Mouse (Mus musculus) cerebellum, adult 11-12 months (tissue): ENCODE data around the gene Tomm22.
A peak's percentile ranks its signal among the peaks of the same experiment; 100 is the strongest.

Source experiments
- DNase-seq: peaks from one replicate; pipeline ENCODE4 v3.0.0; 2022

The Tomm22 gene

DNA sequence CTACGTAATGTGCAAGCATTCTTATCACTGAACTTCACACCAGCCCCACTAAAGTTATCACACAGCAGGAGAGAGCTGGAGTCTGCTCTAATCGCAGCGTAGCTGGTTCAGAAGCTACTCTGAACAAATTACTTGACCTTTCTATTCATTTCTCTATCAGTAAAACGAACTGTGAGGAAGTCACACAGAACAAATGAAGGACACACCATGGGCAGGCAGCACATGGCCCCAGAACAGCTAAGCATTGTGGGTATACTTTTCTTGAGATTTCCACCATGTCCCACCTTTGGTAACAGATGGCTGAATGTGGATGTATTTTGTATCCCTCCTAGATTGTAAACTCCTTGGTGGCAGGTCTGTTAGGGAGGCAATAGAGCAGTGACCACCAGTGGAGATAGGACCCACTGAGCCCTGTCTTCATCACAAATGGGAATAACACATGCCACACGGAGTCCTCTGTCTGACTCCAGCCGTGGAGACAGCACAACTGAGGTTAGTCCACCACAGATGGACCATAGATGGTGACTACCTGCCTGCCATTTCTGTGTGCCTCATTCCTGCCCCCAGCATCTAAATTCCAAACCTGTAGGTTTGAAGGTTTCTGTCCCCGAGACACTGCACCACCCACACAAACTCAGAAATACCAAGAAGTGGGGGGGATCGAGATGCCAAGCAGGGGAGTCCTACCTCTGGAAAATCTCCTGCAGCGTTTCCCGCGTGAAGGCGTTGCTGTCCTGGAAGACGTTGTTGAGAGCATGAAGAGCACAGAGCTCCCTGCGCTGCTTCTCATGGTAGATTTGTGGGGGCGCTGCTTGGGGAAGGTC is 15.6 kb downstream of the Tomm22 start:
- DNase-seq: peak; percentile 18

DNA sequence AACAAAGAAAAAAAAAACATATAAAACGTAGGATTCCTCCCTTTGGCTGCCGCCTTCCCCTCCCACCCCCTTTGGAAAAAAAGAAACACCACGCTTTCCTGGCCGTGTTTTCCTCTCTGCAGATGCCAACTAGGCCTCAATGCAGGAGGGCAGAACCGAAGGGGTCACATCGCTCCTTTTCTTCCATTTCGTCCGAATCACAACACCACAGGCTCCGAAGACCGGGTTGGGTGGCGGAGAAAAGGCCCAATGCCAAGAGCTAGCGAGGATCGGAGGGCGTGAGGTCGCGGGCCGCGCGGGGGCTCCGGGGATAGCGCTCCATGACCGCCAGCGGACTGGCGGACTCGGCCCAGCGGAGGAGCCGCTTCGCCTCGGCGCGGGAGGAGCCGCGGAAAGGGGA is 16.5 kb downstream of the Tomm22 start:
- DNase-seq: peak; percentile 80

DNA sequence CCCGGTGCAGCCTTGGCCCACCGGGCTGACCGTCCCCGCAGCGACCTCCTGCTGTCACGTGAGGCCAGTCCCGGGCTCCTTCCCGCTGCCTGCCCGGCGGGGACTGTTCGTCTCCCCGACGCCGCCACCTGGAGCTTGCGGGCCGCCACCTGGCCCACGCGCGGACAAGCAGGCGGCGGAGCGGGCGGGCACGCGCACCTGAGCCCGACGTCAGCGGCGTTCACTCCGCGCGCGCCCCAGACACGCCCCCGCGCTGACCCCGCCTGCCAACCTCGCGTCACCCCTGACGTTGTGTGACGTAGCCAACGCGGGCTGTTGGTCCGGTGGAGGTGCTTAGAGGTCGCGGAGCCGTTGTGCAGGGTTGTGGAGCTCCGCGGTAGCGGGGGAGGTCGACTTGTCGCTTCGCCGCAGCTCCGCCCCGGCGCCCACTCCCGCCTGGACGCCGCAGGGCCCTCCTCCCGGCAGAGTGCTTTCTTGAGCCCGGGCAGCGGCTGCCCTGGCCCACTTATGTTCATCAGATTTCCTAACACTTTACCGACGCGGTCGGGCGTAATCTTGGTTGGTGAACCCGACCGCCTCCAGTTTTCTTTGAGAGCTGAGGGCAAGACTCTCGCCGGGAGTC is 17.1 kb downstream of the Tomm22 start, which contains the start of gene Josd1:
TSS of gene Josd1 (minus strand) at position 274 of the 622 bp plus-strand sequence.
- DNase-seq: peak; percentile 97

DNA sequence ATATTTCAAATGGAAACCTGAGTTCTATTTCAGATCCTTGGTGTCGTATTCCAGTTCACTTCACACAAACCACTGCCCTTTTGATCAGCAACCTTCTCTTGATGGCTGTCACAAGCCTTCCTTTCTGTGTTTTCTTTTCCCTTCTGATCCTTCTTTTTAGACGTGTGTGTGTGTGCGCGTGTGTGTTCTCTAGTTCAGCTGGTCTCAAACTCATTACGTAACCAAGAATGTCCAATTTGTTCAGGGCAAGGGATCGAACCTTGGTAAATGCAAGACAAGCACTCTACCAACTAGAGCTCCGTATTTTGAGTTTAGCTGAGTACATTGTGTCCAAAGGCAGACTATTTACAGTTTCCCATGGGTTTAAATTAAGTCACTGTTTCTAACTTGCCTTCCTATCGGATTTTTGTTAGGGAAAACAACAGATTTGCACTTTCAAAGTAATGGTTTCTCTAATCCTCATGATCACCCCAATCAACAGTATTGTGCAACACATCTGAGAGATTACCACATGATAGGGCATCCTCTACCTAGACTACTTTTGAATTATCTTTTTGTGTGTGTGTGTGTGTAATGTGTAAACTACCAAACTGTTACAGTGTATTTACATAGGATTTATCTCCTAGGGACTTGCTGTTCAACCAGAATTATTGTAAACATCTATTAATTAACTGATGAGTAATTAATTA is 17.8 kb downstream of the Tomm22 start:
- DNase-seq: no peak

DNA sequence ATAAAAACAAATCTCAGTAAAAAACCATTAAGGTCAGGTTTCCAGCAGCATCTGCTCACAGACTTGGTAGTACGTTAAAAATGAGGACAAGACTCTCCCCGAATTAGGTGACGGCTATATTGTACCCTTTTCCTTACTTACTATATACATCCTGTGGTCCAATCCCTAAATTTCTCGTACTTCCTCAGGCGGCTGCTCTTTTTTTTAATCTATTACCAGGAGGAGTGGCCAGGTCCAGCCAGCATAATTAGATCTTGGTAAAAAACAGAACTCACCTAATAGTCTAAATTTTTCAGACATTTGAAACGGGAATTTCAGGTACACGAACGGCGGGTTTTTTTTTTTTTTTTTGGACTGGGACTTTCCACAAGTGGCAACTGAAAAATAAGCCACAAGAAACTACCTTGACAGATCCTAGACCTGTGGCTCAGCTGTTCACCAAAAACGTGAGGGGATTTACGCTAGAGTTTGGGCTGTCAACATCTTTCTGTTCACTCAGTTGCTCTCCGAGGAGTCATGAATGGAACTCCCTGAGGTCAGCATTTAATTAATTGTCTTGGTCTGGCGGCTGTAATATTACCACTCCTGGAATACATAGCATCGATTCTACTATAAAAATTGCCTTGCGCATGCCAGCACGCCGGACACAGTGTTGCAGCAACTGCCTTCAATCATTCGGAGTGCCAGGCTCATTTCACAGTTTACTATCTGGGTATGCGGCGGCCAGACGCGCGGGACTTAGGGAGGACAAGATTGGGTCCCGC is 19.2 kb downstream of the Tomm22 start:
- DNase-seq: no peak

DNA sequence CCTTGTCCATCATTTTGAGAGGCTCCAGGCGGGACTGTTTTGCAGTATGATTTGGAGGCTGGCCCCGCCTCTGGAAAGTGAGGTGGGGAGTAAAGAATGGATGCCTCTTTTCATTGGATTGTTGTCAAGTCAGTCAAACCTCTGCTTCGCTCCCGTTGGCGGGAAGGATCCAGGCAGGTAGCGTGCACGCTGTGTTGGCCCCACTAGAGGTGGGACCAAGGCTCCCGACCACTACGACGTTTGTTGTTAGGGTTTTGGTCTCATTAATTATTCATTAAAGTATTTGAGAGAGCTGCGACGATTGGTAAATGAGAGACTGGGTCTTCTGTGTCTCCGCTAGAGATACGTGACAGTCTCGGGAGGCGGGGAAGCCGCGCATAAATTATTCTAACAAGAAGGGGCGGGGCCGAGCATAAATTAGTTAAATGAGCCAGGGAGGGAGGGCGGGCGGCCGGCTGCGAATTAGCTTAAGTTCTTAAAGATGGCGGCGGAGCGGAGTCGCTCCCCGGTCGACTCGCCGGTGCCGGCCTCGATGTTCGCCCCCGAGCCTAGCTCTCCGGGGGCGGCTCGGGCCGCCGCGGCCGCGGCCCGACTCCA is 19.9 kb downstream of the Tomm22 start, which contains the start of gene Gtpbp1:
TSS of gene Gtpbp1 (plus strand) at position 420 of the 597 bp plus-strand sequence.
- peak; percentile 99 for DNase-seq

DNA sequence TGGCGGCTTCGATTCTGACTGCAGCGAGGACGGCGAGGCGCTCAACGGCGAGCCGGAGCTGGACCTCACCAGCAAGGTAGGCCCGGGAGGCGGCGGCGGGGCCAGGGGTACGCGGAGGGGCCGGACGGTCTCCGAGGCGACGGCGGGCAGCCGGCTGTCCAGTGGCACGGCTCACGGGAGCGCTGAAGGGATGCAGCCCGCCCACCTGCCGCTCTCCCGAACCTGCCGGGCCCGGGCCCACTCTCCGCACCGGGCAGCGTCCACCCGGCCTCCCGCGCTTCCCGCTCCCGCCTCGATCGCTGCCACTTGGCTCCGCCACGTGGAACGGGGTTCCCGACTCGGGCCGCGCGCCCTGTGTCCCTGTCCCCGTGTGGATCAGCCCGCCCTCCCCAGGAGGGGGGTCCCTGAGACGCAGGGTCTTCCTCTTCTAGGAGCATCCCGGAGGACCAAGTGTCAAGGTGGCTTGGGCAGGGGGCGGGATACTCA is 20.4 kb downstream of the Tomm22 start:
- DNase-seq: peak; percentile 79

DNA sequence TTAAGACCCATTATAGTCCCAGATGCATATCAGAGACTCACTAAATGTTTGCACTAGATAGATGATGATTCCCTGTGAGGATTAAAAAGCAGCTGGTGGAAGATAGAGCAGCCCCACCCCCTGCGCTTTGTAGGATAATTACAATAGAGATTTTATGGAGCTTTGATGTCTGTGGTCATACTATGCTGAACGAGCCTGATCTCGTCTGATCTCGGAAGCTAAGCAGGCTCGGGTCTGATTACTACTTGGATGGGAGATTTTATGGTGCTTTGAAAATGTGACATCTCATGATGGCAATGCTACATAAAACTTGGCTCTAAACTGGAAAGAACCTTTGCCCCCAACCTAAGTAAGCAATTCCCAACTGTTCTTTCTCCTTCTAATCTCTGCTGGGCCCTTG is 21.7 kb downstream of the Tomm22 start:
- DNase-seq: peak; percentile 18

DNA sequence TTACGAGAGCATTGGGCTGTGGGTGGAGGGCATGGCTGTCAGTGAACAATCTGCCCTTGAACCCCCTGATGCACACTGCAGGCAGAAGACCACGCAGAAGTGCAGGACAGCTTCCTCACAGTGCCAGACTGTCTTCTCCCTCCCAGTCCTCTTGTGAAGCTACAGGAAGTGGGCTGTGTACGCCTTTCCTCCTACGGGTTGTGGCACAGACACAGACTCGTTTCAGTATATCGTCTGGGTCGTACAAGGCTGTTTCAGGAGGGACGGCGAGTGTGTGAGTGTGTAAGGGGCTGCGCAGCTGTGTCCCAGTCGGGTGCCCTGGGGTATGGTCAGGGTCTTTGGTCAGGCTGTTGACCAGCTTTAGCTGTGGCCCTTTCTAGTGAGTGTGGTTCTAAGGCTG is 23.1 kb downstream of the Tomm22 start:
- DNase-seq: peak; percentile 33

DNA sequence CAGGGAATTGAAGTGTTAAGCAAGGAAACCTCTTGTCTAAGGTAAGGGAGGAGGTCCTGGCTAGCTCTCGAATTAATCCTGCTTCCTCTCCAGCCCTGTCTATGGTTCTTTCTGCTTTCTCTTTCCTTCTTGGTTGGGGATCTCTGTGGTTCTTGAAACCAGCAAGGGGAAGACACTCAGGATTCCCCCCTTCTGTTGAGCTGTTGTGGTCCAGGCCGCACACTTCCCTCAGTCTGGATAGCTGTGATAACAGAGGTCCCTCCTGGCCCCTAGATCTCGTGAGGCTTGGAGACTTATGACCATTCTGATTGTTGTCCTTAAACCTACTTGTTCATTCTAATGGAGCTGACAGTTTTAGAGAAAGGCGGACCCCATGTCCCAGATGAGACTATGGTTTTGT is 23.9 kb downstream of the Tomm22 start:
- DNase-seq: peak; percentile 10

DNA sequence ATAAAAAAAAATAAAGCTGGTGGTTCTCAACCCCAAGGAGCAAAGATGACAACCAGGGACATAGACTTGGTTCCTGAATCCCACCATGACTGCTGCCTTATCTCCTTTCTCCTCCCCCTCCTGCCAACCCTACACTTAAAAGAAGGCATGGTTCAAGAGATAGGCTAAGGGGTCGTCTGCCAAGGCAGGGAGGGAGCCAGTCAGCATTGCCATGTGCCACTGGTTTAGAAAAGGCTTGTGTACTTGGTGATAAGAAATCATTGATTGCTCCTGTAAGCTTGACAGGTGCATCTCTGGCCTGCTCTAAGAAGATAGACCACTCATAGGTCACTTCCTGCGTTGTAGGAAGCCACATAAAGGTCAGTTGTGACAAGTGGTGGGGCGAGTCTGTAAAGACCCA is 24.9 kb downstream of the Tomm22 start:
- no peak for DNase-seq

DNA sequence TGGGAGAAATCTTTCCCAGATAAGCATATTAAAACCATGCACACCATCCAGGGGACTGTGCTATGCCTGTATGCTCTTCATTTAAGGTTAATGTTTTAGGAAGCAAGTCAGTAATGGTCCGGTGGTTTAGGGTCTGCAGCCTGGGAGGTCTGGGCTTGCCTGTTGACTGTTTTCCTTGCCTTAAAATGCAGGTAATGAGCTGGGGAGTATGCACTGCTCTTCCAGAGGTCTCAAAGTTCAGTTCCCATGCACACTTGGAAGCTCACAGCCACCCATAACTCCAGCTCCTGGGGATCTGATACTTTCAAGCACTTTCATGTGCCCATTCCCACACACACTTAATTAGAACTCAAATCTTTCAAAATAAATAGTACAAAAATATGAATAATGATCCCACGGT is 25.8 kb downstream of the Tomm22 start:
- DNase-seq: no peak

DNA sequence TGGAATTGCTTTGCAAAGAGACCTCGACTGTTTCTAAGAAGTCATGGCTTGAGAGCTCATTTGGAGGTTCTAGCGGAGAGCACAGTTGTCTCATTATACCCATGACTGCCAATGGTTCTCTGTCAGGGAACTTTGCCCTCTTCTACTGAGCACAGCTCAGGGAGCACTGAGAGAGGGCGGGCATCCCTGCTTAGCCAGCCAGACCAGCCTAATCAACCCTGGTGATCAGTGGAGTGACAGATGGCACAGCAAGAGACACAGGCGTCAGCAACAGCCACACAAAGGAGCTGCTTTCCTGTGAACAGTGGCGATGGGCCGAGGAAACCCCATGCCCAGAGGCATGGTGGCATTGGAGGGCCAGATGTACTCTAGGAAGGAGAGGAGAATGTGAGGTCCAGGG is 26.4 kb downstream of the Tomm22 start:
- peak; percentile 68 for DNase-seq

DNA sequence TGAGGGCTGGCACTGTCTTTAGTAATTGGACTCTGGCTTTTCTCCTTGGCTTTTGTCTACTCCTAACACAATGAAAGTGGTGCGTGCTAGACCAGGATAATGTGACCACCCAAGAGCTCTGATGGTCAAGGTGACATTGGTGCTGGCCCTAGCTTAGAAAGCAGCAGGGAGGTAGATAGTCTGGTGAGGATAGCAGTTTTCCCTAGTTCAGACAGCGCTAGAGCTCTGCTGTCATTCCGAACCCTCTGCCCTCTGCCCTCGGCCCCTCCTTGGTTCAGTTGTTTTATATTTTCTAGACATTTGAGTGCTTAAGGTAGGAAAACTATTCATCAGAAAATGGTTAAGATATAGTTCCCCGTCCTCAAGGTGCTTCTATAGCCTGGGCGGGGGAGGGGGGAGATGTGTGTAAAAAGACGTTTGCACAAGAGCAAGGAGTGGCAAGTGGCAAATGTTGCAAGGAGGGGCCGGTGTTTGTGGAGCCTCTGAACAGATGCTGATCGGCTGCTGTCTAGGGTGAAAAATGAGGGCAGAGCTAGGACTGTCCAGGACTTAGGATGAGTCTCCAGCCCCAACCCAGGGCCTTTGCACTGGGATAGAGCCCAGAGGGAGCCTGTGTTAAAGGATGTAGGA is 27.0 kb downstream of the Tomm22 start:
- no peak for DNase-seq

DNA sequence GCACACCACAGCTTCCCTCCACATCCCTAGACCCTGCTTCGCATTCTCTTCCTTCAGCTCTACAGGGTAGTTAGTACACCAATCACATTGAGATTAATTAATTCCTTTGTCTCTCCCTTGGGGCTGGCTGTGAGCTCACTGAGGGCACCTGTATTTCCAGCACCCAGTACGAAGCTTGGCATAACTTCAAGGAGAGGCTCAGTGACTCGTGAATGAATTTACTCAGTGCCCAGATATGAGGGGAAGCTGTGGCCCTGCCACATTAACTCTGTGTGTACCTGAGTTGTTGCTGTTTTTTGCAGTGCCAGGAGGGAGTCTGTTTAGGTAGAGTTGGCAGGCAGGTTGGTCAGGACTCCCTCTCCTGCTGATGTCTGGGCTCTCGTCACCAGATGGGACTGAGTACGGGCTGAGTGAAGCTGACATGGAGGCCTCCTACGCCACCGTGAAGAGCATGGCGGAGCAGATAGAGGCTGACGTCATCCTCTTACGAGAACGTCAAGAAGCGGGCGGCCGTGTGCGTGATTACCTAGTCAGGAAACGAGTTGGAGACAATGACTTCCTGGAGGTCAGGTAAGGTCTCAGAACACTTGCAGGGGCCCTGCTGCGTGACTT is 36.0 kb downstream of the Tomm22 start:
- DNase-seq: no peak

DNA sequence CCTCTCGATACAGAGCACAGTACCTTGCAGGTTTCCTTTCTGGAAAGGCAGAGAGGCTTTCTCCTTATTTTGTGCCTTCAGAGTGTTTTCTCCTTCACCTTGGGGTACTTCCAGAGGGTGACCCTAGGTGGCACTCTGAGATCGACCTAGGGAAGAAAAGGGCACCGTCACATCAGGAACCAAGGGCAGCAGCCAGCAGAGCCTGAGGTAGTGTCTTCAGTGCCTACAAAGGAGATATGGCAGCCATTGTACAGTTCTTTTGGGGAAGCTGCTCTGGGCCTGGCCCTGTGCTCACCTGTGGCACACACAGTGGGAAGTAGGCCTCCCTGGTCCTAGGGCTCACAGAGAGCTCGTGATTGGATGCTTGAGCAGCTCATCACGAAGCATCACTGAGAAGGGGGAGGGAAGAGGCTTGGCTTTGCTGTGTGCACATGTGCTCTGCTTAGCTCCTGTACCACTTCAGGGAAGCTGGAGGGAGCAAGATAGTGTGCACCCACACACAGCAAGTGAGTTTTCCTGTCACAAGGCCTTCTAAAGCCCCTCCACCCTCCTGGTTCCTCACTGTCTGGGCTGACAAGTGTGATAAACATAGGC is 37.7 kb downstream of the Tomm22 start:
- no peak for DNase-seq

DNA sequence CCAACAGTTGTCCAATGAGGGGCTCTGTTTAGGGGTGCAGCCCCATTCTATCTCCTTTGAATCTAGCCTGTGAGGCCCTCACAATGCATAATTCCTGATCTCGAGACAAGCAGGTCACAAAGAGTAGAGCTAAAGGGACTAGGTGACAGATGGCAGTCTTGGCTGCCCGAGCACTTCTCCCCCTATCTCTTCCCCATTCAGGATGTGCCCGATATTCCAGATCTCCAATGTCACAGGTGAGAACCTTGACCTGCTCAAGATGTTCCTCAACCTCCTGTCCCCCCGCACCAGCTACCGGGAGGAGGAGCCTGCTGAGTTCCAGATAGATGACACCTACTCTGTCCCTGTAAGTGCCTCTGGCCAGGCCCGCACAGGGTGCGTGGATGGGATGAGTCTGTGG is 45.0 kb downstream of the Tomm22 start:
- peak; percentile 78 for DNase-seq

DNA sequence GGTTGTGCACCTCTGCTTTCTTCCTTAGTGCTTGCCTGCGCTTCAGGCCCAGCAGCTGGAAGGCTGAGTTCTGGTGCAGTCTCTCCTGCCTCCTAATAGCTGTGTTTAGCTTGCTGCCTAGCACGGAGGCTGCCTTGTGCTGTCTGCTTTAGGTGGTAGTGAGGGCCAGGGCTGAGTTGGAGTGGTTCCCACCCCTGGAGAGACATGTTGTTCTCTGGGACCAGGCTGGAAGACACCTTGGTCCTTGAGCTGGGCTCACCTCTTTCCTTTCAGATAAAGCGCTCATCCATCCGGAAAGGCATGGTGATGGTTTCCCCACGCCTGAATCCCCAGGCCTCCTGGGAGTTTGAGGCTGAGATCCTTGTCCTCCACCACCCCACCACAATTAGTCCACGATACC is 46.0 kb downstream of the Tomm22 start:
- peak; percentile 77 for DNase-seq

DNA sequence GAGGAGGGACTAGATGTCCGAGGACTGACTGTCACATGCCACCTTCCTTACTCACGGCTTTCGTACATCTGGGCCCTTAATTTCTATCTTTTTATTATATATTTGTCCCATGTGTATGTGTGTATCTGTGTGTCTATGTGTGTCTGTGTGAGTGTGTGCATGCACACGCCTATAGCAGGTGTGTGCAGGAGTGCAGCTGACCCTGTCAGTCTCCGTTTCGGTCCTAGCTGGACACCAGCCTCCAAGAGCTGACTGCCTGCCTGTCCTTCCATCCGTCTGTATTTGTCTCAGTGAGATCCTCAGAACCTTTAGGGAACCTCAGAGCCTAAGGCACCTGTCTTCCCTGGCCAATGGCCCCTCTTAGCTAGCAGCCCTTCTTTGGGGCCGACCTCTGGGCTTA is 49.6 kb downstream of the Tomm22 start:
- no peak for DNase-seq

DNA sequence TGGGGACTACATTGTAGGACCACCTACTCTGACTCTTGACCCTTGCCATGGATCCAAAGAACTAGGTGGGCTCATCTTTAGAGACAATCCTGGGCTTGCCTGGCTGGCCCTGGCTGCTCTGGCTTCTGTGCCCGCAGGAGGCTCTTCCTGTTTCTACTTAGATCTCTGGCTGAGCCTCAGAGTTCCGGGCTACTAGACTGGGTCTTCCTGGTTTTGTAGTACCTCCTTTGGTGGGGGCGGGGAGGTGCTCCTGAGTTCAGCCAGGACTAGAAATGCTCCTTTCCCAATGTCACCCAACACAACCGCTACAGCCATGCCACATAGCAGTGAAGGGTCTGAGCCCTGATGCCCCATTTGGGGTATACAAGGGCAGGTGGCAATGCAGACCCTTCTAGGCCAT is 50.1 kb downstream of the Tomm22 start:
- no peak for DNase-seq
